Mouse (Mus musculus): ENCODE measurements around the gene Tlr12.
"Not testable (repeated sequence)": the region's sequence is repeated elsewhere in the genome, so short reads cannot be mapped to it uniquely, and the experiment has no call there.

Gene Tlr12

GRCm38 (mm10) chr4:128618963-128619362 lies 544 bp upstream of the Tlr12 start:
- DNase-seq (ENCODE audit: low read depth) = no peak

- DNase-seq (ENCODE audit: low read depth) = no peak
Measured at GRCm38 (mm10) chr4:128617363-128618120, 877 bp downstream of the Tlr12 start.

- DNase-seq (ENCODE audit: low read depth) = no peak
Measured at GRCm38 (mm10) chr4:128615761-128616160, 2.7 kb downstream of the Tlr12 start.

- DNase-seq (ENCODE audit: low read depth) = peak; percentile 54
Measured at GRCm38 (mm10) chr4:128613326-128613725, 5.1 kb downstream of the Tlr12 start.

- not testable (repeated sequence) for DNase-seq (ENCODE audit: low read depth)
Measured at GRCm38 (mm10) chr4:128611726-128612125, 6.7 kb downstream of the Tlr12 start.

- DNase-seq (ENCODE audit: low read depth) = no peak
Measured at GRCm38 (mm10) chr4:128610706-128611105, 7.7 kb downstream of the Tlr12 start.

GRCm38 (mm10) chr4:128609925-128610402 lies 8.5 kb downstream of the Tlr12 start, which contains the start of gene Zscan20:
Gene Zscan20 (minus strand): TSS chr4:128610098.
- peak; percentile 98 for DNase-seq (ENCODE audit: low read depth)

GRCm38 (mm10) chr4:128609276-128609924 lies 9.0 kb downstream of the Tlr12 start:
- DNase-seq (ENCODE audit: low read depth) = no peak

- DNase-seq (ENCODE audit: low read depth) = no peak
Measured at GRCm38 (mm10) chr4:128607661-128608060, 10.8 kb downstream of the Tlr12 start.

- no peak for DNase-seq (ENCODE audit: low read depth)
Measured at GRCm38 (mm10) chr4:128606586-128606985, 11.8 kb downstream of the Tlr12 start.

- DNase-seq (ENCODE audit: low read depth) = no peak
Measured at GRCm38 (mm10) chr4:128597801-128598560, 20.4 kb downstream of the Tlr12 start.

GRCm38 (mm10) chr4:128594062-128594461 lies 24.4 kb downstream of the Tlr12 start:
- no peak for DNase-seq (ENCODE audit: low read depth)

- DNase-seq (ENCODE audit: low read depth) = no peak
Measured at GRCm38 (mm10) chr4:128593286-128593685, 25.1 kb downstream of the Tlr12 start.

- peak; percentile 19 for DNase-seq (ENCODE audit: low read depth)
Measured at GRCm38 (mm10) chr4:128579182-128579581, 39.2 kb downstream of the Tlr12 start.

- DNase-seq (ENCODE audit: low read depth) = no peak
Measured at GRCm38 (mm10) chr4:128575811-128576210, 42.6 kb downstream of the Tlr12 start.

Measured in c-Kit-positive CD71-positive TER-119-negative erythroid progenitor cells, embryonic 14.5 days (primary cell).